Mouse (Mus musculus): Measurements from ENCODE around the gene Trim80. TPM values are rescaled to one million over a fixed set of nuclear protein-coding genes. Genes with fewer than 3 reads are reported as not detected.

The Trim80 gene
- polyA plus RNA-seq, 1 experiment: 4.7 TPM

DNA sequence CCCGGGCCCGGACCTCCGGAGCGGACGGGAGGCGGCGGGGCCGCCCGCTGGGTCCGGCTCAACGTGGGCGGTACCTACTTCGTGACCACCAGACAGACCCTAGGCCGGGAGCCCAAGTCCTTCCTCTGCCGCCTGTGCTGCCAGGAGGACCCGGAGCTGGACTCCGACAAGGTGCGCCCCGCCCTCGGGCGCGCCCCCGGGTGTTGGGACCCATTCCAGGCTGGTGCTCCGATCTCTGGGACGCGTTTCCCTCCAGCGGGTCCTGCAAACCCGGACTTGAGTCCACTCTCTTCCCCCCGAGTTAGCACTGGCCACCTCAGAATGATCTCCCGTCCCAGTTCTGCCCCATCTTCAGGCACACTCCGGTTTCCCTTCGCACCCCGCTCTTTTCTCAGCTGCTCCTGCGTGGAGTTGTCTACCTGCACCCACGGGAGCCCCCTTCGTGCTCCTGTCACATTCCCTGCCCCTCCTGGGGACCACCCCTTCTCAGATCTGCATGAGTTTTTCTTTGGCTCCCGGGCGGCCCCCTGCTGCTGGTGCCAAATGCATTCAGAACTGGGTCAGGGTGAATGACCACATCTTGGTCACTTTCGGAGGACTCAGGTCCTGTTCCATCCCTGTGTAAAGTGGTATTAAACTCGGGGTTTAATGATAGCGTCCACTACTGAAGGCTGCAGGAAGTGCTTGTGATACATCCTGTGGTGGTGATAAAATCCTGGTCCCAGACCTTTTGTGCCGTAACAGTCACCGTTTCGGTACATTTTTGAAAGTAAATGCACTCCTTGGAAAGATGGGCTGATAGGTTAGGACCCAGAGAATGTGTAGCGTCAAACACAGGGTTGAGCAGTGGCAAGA lies 19.8 kb upstream of the Trim80 start:
- Histone ChIP-seq H3K4me3 (ENCODE audit: low read depth, low read length) (peak overlapping the region; percentile 94), H3K27ac (ENCODE audit: insufficient read depth, low read depth, low read length) (peak overlapping the region; percentile 94), H3K36me3 (ENCODE audit: control insufficient read depth, insufficient read depth, low read length) (peaks cover 33% of the 10 kb centered on the region), H3K4me1 (ENCODE audit: control insufficient read depth, insufficient read depth, insufficient read length, low read length) (peaks cover 17% of the 10 kb centered on the region; the same call in 1 of the 2 replicates), H3K27me3 (ENCODE audit: control insufficient read depth, insufficient read depth, low read length) (no peaks in the 10 kb centered on the region)
- WGBS: under 1% methylated on average over 44 of the region's 45 CpGs
- TF ChIP-seq POLR2A (IDR thresholded peaks at IDR 0.05; ENCODE audit: low read depth, low read length) (no peak), CTCF (IDR thresholded peaks at IDR 0.05; ENCODE audit: extremely low read depth, insufficient read length, insufficient replicate concordance, low read depth, low read length) (peak; percentile 23; the same call in 1 of the 2 replicates)

DNA sequence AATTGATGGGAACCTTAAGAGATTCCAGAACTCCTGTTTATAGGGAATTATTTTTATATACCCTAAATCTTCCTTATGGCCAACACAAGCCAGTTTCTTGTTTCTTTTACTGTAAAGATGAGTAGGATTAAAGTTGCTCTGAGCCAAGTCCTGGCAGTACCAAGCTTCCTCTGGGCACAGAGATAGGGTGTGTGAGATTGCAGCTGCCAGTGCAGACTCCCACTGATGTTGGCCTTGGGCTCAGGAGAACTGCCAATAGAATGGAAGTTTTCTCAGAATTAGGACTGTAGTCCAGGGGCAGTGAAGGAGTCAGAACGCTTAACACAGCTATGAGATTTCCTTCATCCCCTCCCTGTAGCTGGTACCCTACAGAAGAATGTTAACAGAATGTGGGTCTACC lies 19.0 kb upstream of the Trim80 start:
- Histone ChIP-seq H3K27ac (ENCODE audit: insufficient read depth, low read depth, low read length) (peak overlapping the region; percentile 13; the same call in 1 of the 2 replicates), H3K4me3 (ENCODE audit: low read depth, low read length) (no peak overlapping the region), H3K36me3 (ENCODE audit: control insufficient read depth, insufficient read depth, low read length) (peaks cover 31% of the 10 kb centered on the region), H3K27me3 (ENCODE audit: control insufficient read depth, insufficient read depth, low read length) (no peaks in the 10 kb centered on the region), H3K4me1 (ENCODE audit: control insufficient read depth, insufficient read depth, insufficient read length, low read length) (peaks cover 17% of the 10 kb centered on the region; the same call in 1 of the 2 replicates)
- WGBS: 34% methylated on average over 1 of the region's 1 CpGs
- no peak for TF ChIP-seq POLR2A (IDR thresholded peaks at IDR 0.05; ENCODE audit: low read depth, low read length)
- TF ChIP-seq CTCF (IDR thresholded peaks at IDR 0.05; ENCODE audit: extremely low read depth, insufficient read length, insufficient replicate concordance, low read depth, low read length): no peak

DNA sequence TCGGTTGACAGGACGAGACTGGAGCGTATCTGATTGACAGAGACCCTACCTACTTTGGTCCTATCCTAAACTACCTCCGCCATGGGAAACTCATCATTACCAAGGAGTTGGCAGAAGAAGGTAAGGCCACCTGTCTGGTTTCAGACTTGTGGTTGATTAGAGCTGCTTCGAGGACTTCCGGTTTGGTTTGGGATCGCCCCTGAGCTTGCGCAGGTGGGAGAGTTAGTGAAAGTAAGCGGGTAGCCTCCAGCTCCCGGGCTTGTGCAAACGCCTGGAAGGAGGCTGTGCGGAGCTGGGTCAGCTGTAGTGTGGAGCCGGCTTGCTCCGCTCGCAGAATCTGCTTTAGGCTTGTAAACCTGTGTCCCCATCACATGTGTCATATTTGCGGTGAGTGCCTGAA lies 18.4 kb upstream of the Trim80 start:
- Histone ChIP-seq H3K4me3 (ENCODE audit: low read depth, low read length) (no peak overlapping the region), H3K27ac (ENCODE audit: insufficient read depth, low read depth, low read length) (no peak overlapping the region), H3K36me3 (ENCODE audit: control insufficient read depth, insufficient read depth, low read length) (peaks cover 32% of the 10 kb centered on the region), H3K27me3 (ENCODE audit: control insufficient read depth, insufficient read depth, low read length) (no peaks in the 10 kb centered on the region), H3K4me1 (ENCODE audit: control insufficient read depth, insufficient read depth, insufficient read length, low read length) (peaks cover 17% of the 10 kb centered on the region; the same call in 1 of the 2 replicates)
- WGBS: 85% methylated on average over 16 of the region's 16 CpGs
- no peak for TF ChIP-seq CTCF (IDR thresholded peaks at IDR 0.05; ENCODE audit: extremely low read depth, insufficient read length, insufficient replicate concordance, low read depth, low read length)
- TF ChIP-seq POLR2A (IDR thresholded peaks at IDR 0.05; ENCODE audit: low read depth, low read length): no peak

DNA sequence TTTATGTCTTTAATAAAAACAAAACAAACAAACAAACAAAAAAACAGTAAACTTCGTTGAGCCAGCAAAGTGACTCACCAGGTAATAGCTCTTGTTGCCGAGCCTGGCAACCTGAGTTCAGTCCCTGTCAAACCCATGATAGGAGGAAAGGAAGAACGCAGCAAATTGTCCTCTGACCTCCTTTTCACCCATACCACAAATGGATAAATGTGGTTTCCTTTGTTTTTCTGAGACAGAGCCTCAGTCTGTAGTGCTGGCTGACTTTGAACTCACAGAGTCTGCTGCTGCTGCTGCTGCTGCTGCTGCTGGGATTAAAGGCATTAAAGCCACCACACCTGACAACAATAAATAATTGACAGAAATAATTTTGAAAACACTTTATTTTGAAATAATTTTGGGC lies 17.3 kb upstream of the Trim80 start:
- Histone ChIP-seq H3K36me3 (ENCODE audit: control insufficient read depth, insufficient read depth, low read length) (peaks cover 30% of the 10 kb centered on the region), H3K4me3 (ENCODE audit: low read depth, low read length) (no peak overlapping the region), H3K4me1 (ENCODE audit: control insufficient read depth, insufficient read depth, insufficient read length, low read length) (peaks cover 18% of the 10 kb centered on the region; the same call in 1 of the 2 replicates), H3K27ac (ENCODE audit: insufficient read depth, low read depth, low read length) (no peak overlapping the region), H3K27me3 (ENCODE audit: control insufficient read depth, insufficient read depth, low read length) (no peaks in the 10 kb centered on the region)
- 82% methylated on average over 3 of the region's 3 CpGs for whole genome bisulfite sequencing
- TF ChIP-seq CTCF (IDR thresholded peaks at IDR 0.05; ENCODE audit: extremely low read depth, insufficient read length, insufficient replicate concordance, low read depth, low read length) (no peak), POLR2A (IDR thresholded peaks at IDR 0.05; ENCODE audit: low read depth, low read length) (no peak)

DNA sequence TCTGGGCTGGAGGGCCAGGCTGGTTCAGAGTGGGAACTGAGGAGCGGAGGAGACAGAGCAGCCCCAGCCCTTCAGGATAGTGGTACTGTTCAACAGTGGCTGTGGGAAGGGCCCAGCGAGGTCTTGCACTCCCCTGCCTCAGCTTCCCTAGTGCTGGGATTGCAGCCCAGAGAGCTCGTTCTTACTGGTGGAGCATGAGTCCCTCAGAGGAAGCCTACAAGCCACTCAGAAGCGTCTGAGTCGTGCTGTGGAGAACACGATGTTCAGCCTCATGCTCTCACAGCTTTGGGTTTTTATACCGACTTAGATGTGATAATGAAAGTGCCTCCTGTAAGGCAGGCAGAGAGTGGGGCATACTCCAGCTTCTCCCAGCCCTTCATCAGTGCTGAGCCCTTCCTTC lies 15.7 kb upstream of the Trim80 start:
- Histone ChIP-seq H3K4me3 (ENCODE audit: low read depth, low read length) (no peak overlapping the region), H3K4me1 (ENCODE audit: control insufficient read depth, insufficient read depth, insufficient read length, low read length) (peaks cover 12% of the 10 kb centered on the region; the same call in 1 of the 2 replicates), H3K36me3 (ENCODE audit: control insufficient read depth, insufficient read depth, low read length) (peaks cover 39% of the 10 kb centered on the region), H3K27ac (ENCODE audit: insufficient read depth, low read depth, low read length) (no peak overlapping the region), H3K27me3 (ENCODE audit: control insufficient read depth, insufficient read depth, low read length) (no peaks in the 10 kb centered on the region)
- TF ChIP-seq CTCF (IDR thresholded peaks at IDR 0.05; ENCODE audit: extremely low read depth, insufficient read length, insufficient replicate concordance, low read depth, low read length) (no peak), POLR2A (IDR thresholded peaks at IDR 0.05; ENCODE audit: low read depth, low read length) (no peak)
- WGBS: 89% methylated on average over 7 of the region's 7 CpGs

DNA sequence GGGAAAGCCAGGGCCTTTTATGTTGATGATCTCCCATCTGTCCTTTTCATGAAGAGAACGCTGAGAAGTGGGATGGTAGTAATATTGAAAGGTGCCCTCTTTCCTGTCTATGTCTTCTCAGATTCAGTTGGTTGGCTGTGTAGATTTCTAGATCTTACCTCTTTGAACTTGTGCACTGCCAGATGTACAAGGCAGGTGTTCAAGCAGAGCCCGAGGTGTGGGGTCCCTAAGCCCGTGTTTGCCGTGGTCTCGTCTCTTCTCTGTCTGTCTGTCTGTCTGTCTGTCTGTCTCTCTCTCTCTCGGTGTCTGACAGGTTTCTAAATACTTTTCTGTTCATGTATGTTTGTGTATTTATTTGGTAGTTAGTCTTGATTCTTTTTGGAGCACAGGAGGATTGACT lies 14.7 kb upstream of the Trim80 start:
- Histone ChIP-seq H3K36me3 (ENCODE audit: control insufficient read depth, insufficient read depth, low read length) (peaks cover 49% of the 10 kb centered on the region), H3K27me3 (ENCODE audit: control insufficient read depth, insufficient read depth, low read length) (no peaks in the 10 kb centered on the region), H3K27ac (ENCODE audit: insufficient read depth, low read depth, low read length) (no peak overlapping the region), H3K4me3 (ENCODE audit: low read depth, low read length) (no peak overlapping the region), H3K4me1 (ENCODE audit: control insufficient read depth, insufficient read depth, insufficient read length, low read length) (peaks cover 12% of the 10 kb centered on the region; the same call in 1 of the 2 replicates)
- TF ChIP-seq POLR2A (IDR thresholded peaks at IDR 0.05; ENCODE audit: low read depth, low read length) (no peak), CTCF (IDR thresholded peaks at IDR 0.05; ENCODE audit: extremely low read depth, insufficient read length, insufficient replicate concordance, low read depth, low read length) (no peak)
- 93% methylated on average over 6 of the region's 6 CpGs for WGBS

Data from small intestine, adult 2 months (tissue).